Mouse (Mus musculus) MEL-GATA-1-ER (cell line): ENCODE results near the gene Ncoa7.
A peak's percentile ranks its signal among the peaks of the same experiment; 100 is the strongest.

Experiments
- DNase-seq: peaks from one replicate; pipeline ENCODE4 v3.0.0-alpha.2; 2012; ENCODE audit warnings: low read depth; ENCODE audit errors: extremely low read depth

Ncoa7 gene

GRCm38 (mm10) chr10:30802681-30803586 lies at the start of gene Ncoa7:
TSS of gene Ncoa7 (minus strand) at chr10:30803326.
- DNase-seq: peak; percentile 38

- no peak for DNase-seq
These were observed 42.1 kb upstream of the Ncoa7 start for GRCm38 (mm10) chr10:30845101-30845825.

- no peak for DNase-seq
These were observed 41.3 kb upstream of the Ncoa7 start for GRCm38 (mm10) chr10:30844191-30845010.

- no peak for DNase-seq
These were observed 40.5 kb upstream of the Ncoa7 start for GRCm38 (mm10) chr10:30843438-30844190.

GRCm38 (mm10) chr10:30842643-30843437 lies 39.7 kb upstream of the Ncoa7 start, which contains the start of gene Hey2:
TSS of gene Hey2 (minus strand) at chr10:30842801.
- DNase-seq: peak; percentile 72

- no peak for DNase-seq
These were observed 39.1 kb upstream of the Ncoa7 start for GRCm38 (mm10) chr10:30842228-30842627.

- no peak for DNase-seq
These were observed 37.7 kb upstream of the Ncoa7 start for GRCm38 (mm10) chr10:30840824-30841223.

- DNase-seq: no peak
These were observed 35.1 kb upstream of the Ncoa7 start for GRCm38 (mm10) chr10:30838188-30838587.

- no peak for DNase-seq
These were observed 21.9 kb upstream of the Ncoa7 start for GRCm38 (mm10) chr10:30825049-30825448.

- peak; percentile 83 for DNase-seq
These were observed 7.8 kb upstream of the Ncoa7 start for GRCm38 (mm10) chr10:30810967-30811293.

GRCm38 (mm10) chr10:30810247-30810966 lies 7.3 kb upstream of the Ncoa7 start:
- DNase-seq: peak; percentile 38

- DNase-seq: no peak
These were observed 594 bp upstream of the Ncoa7 start for GRCm38 (mm10) chr10:30803587-30804253.

- DNase-seq: peak; percentile 25
These were observed 1.1 kb downstream of the Ncoa7 start for GRCm38 (mm10) chr10:30802033-30802432.

GRCm38 (mm10) chr10:30799713-30800450 lies 3.2 kb downstream of the Ncoa7 start:
- DNase-seq: no peak

GRCm38 (mm10) chr10:30796469-30797261 lies 6.5 kb downstream of the Ncoa7 start:
- no peak for DNase-seq

GRCm38 (mm10) chr10:30791016-30791415 lies 12.1 kb downstream of the Ncoa7 start:
- DNase-seq: no peak

- DNase-seq: no peak
These were observed 13.6 kb downstream of the Ncoa7 start for GRCm38 (mm10) chr10:30789521-30789920.
